Mouse (Mus musculus) CH12.LX (cell line): ENCODE measurements at regions not wholly inside any gene's neighbourhood (a gene's known extent, or its start where the extent isn't known, plus 50 kb on each side); places are given as distances from the start of the nearest gene placed in this dataset.

Experiments used
- CHD2 ChIP-seq: IDR thresholded peaks from 2 replicates; pipeline ENCODE4 v1.6.1; 2011; ENCODE audit warnings: low read length, improper control_type of control experiment
- CTCF ChIP-seq, 2 experiments: IDR thresholded peaks in 1 of 2; conservative IDR thresholded peaks in 1 of 2; 2 replicates each; pipeline ENCODE4 v1.5.1; 2011 to 2012; ENCODE audit warnings: low read depth in 2 of 2, low read length in 2 of 2, improper control_type of control experiment in 1 of 2, inconsistent platforms in 1 of 2, mild to moderate bottlenecking in 1 of 2, moderate library complexity in 1 of 2
- EP300 ChIP-seq: IDR thresholded peaks from 2 replicates; pipeline ENCODE4 v1.6.1; 2011; ENCODE audit warnings: low read length, improper control_type of control experiment
- KAT2A ChIP-seq: IDR thresholded peaks from 2 replicates; pipeline ENCODE4 v1.6.1; 2012; ENCODE audit warnings: low read length, improper control_type of control experiment, inconsistent platforms; ENCODE audit not compliant: insufficient replicate concordance
- MAX ChIP-seq: IDR thresholded peaks from 2 replicates; pipeline ENCODE4 v1.6.1; 2011; ENCODE audit warnings: low read length, improper control_type of control experiment
- MYC ChIP-seq: IDR thresholded peaks from 2 replicates; pipeline ENCODE4 v1.6.1; 2011; ENCODE audit warnings: low read depth, mild to moderate bottlenecking, improper control_type of control experiment, low read length
- POLR2AphosphoS2 ChIP-seq: IDR thresholded peaks from 2 replicates; pipeline ENCODE4 v1.6.1; 2011; ENCODE audit warnings: low read depth, low read length, improper control_type of control experiment
- RAD21 ChIP-seq: IDR thresholded peaks from 2 replicates; pipeline ENCODE4 v1.6.1; 2011; ENCODE audit warnings: low read depth, mild to moderate bottlenecking, low read length, improper control_type of control experiment, moderate library complexity
- SIN3A ChIP-seq: IDR thresholded peaks from 2 replicates; pipeline ENCODE4 v1.6.1; 2012; ENCODE audit warnings: low read length, improper control_type of control experiment, inconsistent platforms
- USF1 ChIP-seq: IDR thresholded peaks from 2 replicates; pipeline ENCODE4 v1.6.1; 2014; ENCODE audit warnings: low read depth, mild to moderate bottlenecking, inconsistent platforms, low read length, improper control_type of control experiment
- ZC3H11A ChIP-seq: IDR thresholded peaks from 2 replicates; pipeline ENCODE4 v1.6.1; 2012; ENCODE audit warnings: low read depth, mild to moderate bottlenecking, inconsistent platforms, low read length, improper control_type of control experiment

DNA sequence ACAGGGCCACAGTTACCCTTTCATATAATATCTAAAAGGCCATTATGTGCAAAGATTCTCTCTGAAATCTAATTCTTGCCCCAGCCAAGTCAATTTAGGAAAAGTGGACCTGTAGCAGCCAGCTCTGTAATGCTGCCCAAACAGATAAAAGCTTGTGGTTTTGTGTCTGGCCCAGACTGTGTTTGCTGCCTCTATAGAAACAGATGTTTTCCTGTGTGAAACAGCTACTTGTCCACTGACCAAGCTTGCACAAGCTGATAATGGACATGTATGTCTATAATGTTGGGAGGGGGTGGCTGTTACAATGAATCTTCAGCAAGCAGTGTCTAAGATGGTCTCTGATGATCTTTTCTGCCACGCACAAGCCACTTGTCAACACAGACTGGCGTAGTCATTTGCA is 405.9 kb downstream of the Cntnap4 start:
- TF ChIP-seq USF1, result no peak
- no peak for TF ChIP-seq CHD2
- TF ChIP-seq SIN3A, result no peak
- TF ChIP-seq RAD21, result no peak
- no peak for TF ChIP-seq CTCF (conservative IDR thresholded peaks at IDR 0.05 in 1 of 2, IDR thresholded peaks at IDR 0.05 in 1 of 2; ENCODE audit: low read depth in 2 of 2, low read length in 2 of 2)
- TF ChIP-seq MAX, result no peak
- no peak for TF ChIP-seq POLR2AphosphoS2
- TF ChIP-seq MYC, result no peak
- TF ChIP-seq EP300, result no peak
- TF ChIP-seq ZC3H11A, result no peak
- no peak for TF ChIP-seq KAT2A
